Mouse (Mus musculus) layer of hippocampus, adult 2 months (tissue): ENCODE results near the gene Kmt2b. TPM values are rescaled to one million over a fixed set of nuclear protein-coding genes. Genes with fewer than 3 reads are reported as not detected.

Experiments used
- DNase-seq, 2 experiments: peaks; one replicate each; pipeline ENCODE4 v3.0.0; 2022; ENCODE audit warnings: low spot score in 2 of 2
- H3K27ac ChIP-seq: fragments of 200-600 bp; 2 replicates; pipeline ENCODE4 v1.8.1; 2022
- H3K4me3 ChIP-seq: fragments of 200-600 bp; 2 replicates; pipeline ENCODE4 v1.8.1; 2022; ENCODE audit warnings: mild to moderate bottlenecking
- CTCF ChIP-seq: fragments of 200-600 bp; conservative IDR thresholded peaks from 2 replicates; pipeline ENCODE4 v1.8.1; 2022; ENCODE audit warnings: antibody characterized with exemption, mild to moderate bottlenecking, moderate library complexity
- microRNA-seq, 2 experiments: library from miRNA; unstranded; fragments of <30 nt; microRNA quantifications; one replicate each; pipeline ENCODE4 v1.2.0; 2021
- total RNA-seq, 2 experiments: library from RNA; stranded (reverse); gene quantifications; 2 replicates each; pipeline ENCODE4 v1.2.3; 2021

Kmt2b gene
- total RNA-seq, 2 experiments from 2014 or later: 49.8 to 57.5 TPM

DNA sequence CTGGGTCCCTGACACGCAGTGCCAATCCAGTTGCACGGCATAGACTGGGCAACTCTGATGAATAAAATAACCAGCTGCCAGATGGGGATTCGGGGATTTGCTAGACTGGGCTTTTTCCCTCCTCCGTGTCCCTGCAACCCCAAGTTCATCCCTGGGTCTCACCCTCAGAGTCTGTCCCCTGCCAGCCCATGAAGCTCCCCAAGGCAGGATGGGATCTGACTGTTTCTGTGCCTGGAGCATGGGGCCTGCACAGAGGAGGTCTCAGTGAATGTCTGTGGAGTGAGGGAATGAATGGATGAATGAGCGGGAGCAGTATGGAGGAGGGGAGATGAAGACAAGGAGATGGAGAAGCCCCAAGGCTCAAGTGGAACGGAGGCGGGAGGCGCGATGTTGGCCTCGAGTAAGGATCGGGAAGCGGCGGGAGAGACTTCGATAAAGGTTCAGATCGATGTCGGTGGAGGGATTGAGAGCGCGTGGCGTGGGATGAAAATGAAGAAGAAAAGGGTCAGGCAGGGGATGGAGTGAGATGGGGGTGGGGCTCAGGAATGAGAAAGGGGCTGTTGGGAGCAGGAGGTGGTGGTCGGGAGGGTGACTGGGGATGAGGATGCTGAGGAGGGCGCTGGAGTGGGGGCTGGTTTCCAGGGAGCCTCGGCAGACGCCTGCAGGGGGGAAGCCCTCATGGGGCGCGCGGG lies 54.4 kb downstream of the Kmt2b start:
- DNase-seq: no peak
- H3K27ac ChIP-seq: peak overlapping the region; percentile 90
- H3K4me3 ChIP-seq: peak overlapping the region; percentile 75
- no peak for TF ChIP-seq CTCF

DNA sequence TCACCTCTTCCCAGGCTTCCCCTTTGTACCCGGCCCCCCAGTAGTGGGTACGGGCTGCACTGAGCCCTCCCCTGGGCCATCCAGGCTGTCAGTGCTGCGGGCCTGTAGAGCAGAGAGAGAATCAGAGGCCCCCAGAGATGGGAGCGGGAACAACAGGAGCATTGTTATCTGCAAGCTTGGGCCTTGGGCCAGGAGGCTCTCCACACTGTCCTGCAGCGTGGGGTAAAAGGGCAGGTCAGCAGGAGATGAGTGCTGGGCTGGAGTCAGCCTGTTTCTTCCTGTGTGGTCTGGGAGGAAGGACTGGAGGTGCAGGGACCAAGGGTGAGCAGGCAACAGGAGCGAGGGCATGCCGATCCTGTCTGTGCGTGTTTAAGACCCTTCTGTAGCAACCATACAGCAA lies 55.6 kb downstream of the Kmt2b start:
- DNase-seq: no peak
- Histone ChIP-seq H3K27ac (peak overlapping the region; percentile 90), H3K4me3 (no peak overlapping the region; the same call in 1 of the 2 replicates)
- TF ChIP-seq CTCF: no peak; the same call in 1 of the 2 replicates

- TF ChIP-seq CTCF: no peak
- no peak for DNase-seq
- H3K27ac ChIP-seq: 0 out of 2 replicates have a peak overlapping the region, but pooled peaks have one; percentile 23
- H3K4me3 ChIP-seq: no peak overlapping the region; the same call in 1 of the 2 replicates
Measured at GRCm38 (mm10) chr7:30531291-30531815, 57.2 kb downstream of the Kmt2b start.

DNA sequence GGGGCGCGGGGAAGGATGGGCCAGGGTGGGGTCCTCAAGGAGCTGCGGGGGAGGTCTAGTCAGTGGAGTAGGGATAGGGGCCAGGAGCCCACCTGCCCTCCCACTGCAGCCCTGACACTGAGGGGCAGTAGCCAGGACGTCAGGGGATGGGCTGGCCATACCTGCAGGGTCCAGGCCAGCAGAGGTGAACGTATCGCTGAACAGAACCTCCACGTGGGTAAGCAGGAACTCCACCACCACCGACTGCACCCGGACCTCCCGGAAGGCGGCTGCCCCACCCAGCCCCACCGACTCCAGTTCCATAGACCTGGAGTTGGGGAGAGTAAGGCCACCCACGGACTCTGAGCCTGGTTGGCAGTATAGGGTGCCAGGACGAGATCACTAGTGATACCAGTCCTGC lies 61.5 kb downstream of the Kmt2b start:
- Histone ChIP-seq H3K4me3 (no peak overlapping the region), H3K27ac (no peak overlapping the region)
- TF ChIP-seq CTCF: no peak
- DNase-seq: no peak

DNA sequence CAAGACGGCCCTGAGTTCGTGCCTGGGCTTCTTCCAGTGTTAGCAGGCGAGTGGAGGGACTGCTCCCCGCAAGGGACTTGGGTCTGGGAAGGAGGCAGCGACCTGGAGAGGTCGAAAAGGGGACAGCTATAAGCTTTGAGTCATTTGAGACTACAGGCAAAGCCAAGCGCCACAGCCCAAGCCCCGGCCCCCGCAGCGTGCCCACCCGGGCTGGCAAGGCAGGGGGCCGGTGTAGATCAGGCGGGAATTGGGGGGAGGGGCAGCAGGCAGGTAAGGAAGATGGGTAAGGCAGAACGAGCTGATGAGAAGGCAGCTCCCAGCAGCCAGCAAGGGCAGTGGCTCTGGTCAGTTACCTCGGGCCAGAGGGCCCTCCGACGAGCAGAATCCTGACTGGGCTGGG lies 62.1 kb downstream of the Kmt2b start:
- Histone ChIP-seq H3K4me3 (no peak overlapping the region), H3K27ac (no peak overlapping the region)
- TF ChIP-seq CTCF: no peak
- DNase-seq: no peak

GRCm38 (mm10) chr7:30525954-30526353 lies 62.6 kb downstream of the Kmt2b start:
- TF ChIP-seq CTCF: no peak
- H3K27ac ChIP-seq: no peak overlapping the region
- DNase-seq: no peak
- no peak overlapping the region for H3K4me3 ChIP-seq

DNA sequence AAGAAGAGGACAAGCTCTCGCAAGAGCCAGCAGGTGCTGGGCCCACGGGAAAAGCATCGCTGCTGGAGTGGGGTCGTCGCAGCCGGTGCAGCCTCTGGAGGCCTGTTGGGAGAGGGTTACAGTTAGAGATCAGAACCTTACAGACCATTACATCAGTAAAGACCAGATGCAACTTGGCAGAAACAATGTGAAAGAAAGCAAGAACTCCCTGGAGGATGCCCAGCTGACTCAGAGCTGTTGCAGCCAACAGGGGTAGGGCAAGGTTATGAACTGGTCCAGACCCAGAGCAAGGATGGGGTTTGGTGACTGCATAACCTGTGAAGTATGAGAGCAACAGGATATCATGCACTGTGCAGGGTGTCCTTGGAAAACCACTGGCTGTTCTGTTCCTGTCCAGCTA lies 64.0 kb downstream of the Kmt2b start:
- DNase-seq: no peak
- Histone ChIP-seq H3K4me3 (no peak overlapping the region), H3K27ac (no peak overlapping the region)
- TF ChIP-seq CTCF: no peak

DNA sequence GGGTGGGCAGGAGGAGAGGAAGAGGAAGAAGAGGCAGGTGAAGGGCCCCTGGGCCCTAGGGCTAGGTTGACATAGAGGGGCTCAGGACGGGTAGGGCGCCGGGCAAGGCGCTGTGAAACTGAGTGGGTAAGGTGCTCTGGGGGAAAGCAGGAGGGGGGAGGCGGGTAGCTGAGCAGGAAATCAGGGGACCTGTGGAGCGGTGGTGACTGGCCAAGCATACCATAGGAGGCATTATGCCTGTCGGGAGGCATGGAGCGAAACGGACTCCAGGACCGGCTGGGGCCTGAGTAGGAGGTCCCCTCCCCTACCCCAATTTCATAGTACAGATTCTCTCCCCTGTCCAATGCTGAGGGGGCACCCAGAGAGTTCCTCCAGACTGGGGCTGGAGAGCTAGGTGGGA lies 65.7 kb downstream of the Kmt2b start:
- H3K27ac ChIP-seq: no peak overlapping the region
- no peak for TF ChIP-seq CTCF
- DNase-seq: no peak
- H3K4me3 ChIP-seq: no peak overlapping the region

DNA sequence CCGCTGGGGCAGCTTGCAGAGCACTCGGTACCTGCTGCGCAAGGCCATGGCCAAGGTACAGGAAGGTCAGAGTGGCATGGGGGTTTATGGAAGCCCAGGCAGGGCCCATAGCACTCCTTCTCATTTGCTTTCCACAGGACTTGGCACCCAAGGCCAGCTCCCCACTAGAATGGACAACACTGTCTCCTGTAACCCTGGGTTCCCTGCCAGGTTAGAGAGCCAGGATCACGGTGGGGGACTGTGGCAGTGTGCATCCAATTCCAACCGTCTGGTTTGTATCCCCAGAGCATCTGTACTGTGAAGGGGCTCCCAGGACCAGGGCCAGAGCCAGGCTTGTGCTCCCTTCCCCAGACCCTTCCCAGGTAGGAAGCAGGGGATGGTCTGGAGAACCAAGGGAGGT lies 67.7 kb downstream of the Kmt2b start:
- no peak for DNase-seq
- Histone ChIP-seq H3K4me3 (no peak overlapping the region), H3K27ac (no peak overlapping the region)
- TF ChIP-seq CTCF: no peak

DNA sequence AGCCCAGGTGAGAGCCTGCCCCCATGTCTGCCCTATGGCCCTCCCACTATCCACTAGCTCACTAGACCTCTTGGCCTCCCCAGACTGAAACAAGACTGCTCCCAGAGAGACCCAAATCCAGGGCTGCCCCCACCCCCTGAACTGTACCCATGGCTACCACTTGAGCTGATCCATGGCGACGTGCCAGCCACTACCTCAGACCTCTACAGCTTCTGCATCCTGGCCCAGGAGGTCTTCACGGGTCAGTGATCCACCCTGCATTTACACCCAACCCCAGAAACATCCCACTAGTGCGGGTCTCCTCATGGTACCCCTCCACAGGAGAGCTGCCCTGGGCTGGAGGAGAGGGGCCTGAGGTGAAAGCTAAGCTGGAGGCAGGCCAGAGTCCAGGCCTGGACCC lies 68.1 kb downstream of the Kmt2b start:
- no peak overlapping the region for H3K27ac ChIP-seq
- TF ChIP-seq CTCF: no peak

More for the DNA sequence above, 68.1 kb downstream of the Kmt2b start:
- no peak for DNase-seq
- no peak overlapping the region for H3K4me3 ChIP-seq

Small RNAs within 50 kb of the gene (microRNA-seq; reads per million reads assigned to microRNA genes)
- gene Gm38670 (0.96 to 1.1 reads per million in 2 experiments), gene Mir3569 (0 to 0.92 reads per million in 2 experiments)

Other genes starting within 250 kb of the Kmt2b start
- gene Lrfn3, start 226.0 kb downstream of the Kmt2b start, total RNA-seq: 10 to 100 TPM; 32.4 to 34.6 TPM
- gene Tyrobp, start 175.0 kb downstream of the Kmt2b start, total RNA-seq: 10 to 100 TPM; 26.7 to 32.6 TPM
- gene Hcst, start 168.9 kb downstream of the Kmt2b start, total RNA-seq: 1 to 10 TPM in 1 of 2 experiments, not detected in 1; 1.5 TPM
- 1 to 10 TPM; 2.8 to 3.0 TPM for gene Nfkbid, start 167.0 kb downstream of the Kmt2b start, total RNA-seq
- 1,000 to 10,000 TPM; 1,283 to 1,305 TPM for gene Aplp1, start 143.2 kb downstream of the Kmt2b start, total RNA-seq
- 10 to 100 TPM; 15.0 to 20.4 TPM for gene Kirrel2, start 131.0 kb downstream of the Kmt2b start, total RNA-seq
- 1 to 10 TPM; 1.2 to 1.3 TPM for gene Nphs1, start 130.4 kb downstream of the Kmt2b start, total RNA-seq
- gene Prodh2, start 95.1 kb downstream of the Kmt2b start, total RNA-seq: not detected
- gene Arhgap33, start 53.7 kb downstream of the Kmt2b start, total RNA-seq: 100 to 1,000 TPM; 101 to 119 TPM
- 1 to 10 TPM; 2.7 to 4.8 TPM for gene Hspb6, start 36.5 kb downstream of the Kmt2b start, total RNA-seq
- gene Proser3, start 36.4 kb downstream of the Kmt2b start, total RNA-seq: 1 to 10 TPM; 4.0 to 4.1 TPM
- 10 to 100 TPM; 45.5 to 47.6 TPM for gene Lin37, start 28.9 kb downstream of the Kmt2b start, total RNA-seq
- 10 to 100 TPM; 71.4 to 90.8 TPM for gene U2af1l4, start 25.4 kb downstream of the Kmt2b start, total RNA-seq
- 10 to 100 TPM in 1 of 2 experiments, 1 to 10 TPM in 1; 9.0 to 11.4 TPM for gene Gm49396, start 25.4 kb downstream of the Kmt2b start, total RNA-seq
- gene Psenen, start 25.1 kb downstream of the Kmt2b start, total RNA-seq: 10 to 100 TPM; 79.9 to 92.3 TPM
- 1 to 10 TPM; 6.4 to 6.5 TPM for gene Igflr1, start 23.3 kb downstream of the Kmt2b start, total RNA-seq
- not detected for gene Zbtb32, start 10.2 kb upstream of the Kmt2b start, total RNA-seq
- under 1 TPM in 1 of 2 experiments, not detected in 1; 0.69 TPM for gene Upk1a, start 24.1 kb upstream of the Kmt2b start, total RNA-seq
- gene Cox6b1, start 37.4 kb upstream of the Kmt2b start, total RNA-seq: 100 to 1,000 TPM; 552 to 568 TPM
- not detected for gene Etv2, start 47.1 kb upstream of the Kmt2b start, total RNA-seq
- gene Rbm42, start 61.6 kb upstream of the Kmt2b start, total RNA-seq: 10 to 100 TPM; 69.5 to 72.6 TPM
- gene Haus5, start 76.3 kb upstream of the Kmt2b start, total RNA-seq: 1 to 10 TPM; 6.6 to 6.8 TPM
- gene Pmis2, start 82.9 kb upstream of the Kmt2b start, total RNA-seq: not detected
- not detected for gene 2200002J24Rik, start 110.2 kb upstream of the Kmt2b start, total RNA-seq
- gene Atp4a, start 123.5 kb upstream of the Kmt2b start, total RNA-seq: under 1 TPM; 0.38 to 0.47 TPM
- gene Tmem147, start 140.8 kb upstream of the Kmt2b start, total RNA-seq: 100 to 1,000 TPM; 108 to 112 TPM
- not detected for gene Gapdhs, start 155.0 kb upstream of the Kmt2b start, total RNA-seq
- gene Sbsn, start 162.7 kb upstream of the Kmt2b start, total RNA-seq: 1 to 10 TPM; 4.9 to 6.1 TPM
- under 1 TPM; 0.56 to 1.00 TPM for gene Dmkn, start 175.0 kb upstream of the Kmt2b start, total RNA-seq
- not detected for gene Krtdap, start 199.2 kb upstream of the Kmt2b start, total RNA-seq
- gene Ffar2, start 235.0 kb upstream of the Kmt2b start, total RNA-seq: not detected